Mouse (Mus musculus) liver, adult 2 months (tissue): ENCODE data around the gene Snap47.

ENCODE experiments used
- CTCF ChIP-seq: fragments of 200-500 bp; IDR thresholded peaks from 2 replicates; pipeline ENCODE4 v1.5.1; 2011; ENCODE audit warnings: low read depth, low read length, control low read depth
- POLR2A ChIP-seq: fragments of 200-500 bp; IDR thresholded peaks from 2 replicates; pipeline ENCODE4 v1.6.1; 2011; ENCODE audit warnings: low read length, control low read depth; ENCODE audit not compliant: insufficient read depth; ENCODE audit errors: extremely low read depth

DNA sequence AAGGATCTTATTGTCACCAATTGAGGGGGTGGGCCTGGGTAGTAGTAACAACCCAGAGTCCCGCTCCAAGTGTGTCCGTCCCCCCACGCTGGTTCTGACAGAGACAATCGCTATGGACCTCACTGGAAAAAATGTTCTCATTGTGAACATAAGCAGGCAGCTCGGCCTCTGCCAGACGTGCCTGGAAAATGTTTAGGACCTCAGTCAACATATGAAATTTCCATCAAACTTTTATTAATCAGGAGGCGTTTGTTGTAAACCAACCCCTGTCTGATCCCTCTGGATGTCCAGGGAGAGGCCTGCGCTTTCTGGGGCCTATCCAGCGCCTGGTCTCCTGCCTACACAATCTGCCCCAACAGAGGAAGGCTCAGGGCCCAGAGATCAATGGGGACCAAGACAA is 87.0 kb downstream of the Snap47 start:
- no peak for TF ChIP-seq CTCF
- TF ChIP-seq POLR2A: no peak
